Mouse (Mus musculus): ENCODE results near the gene Gm3625. TPM values are rescaled to one million over a fixed set of nuclear protein-coding genes. Genes with fewer than 3 reads are reported as not detected.

Gene Gm3625
- polyA plus RNA-seq, 1 experiment from 2014 or later = not detected

DNA sequence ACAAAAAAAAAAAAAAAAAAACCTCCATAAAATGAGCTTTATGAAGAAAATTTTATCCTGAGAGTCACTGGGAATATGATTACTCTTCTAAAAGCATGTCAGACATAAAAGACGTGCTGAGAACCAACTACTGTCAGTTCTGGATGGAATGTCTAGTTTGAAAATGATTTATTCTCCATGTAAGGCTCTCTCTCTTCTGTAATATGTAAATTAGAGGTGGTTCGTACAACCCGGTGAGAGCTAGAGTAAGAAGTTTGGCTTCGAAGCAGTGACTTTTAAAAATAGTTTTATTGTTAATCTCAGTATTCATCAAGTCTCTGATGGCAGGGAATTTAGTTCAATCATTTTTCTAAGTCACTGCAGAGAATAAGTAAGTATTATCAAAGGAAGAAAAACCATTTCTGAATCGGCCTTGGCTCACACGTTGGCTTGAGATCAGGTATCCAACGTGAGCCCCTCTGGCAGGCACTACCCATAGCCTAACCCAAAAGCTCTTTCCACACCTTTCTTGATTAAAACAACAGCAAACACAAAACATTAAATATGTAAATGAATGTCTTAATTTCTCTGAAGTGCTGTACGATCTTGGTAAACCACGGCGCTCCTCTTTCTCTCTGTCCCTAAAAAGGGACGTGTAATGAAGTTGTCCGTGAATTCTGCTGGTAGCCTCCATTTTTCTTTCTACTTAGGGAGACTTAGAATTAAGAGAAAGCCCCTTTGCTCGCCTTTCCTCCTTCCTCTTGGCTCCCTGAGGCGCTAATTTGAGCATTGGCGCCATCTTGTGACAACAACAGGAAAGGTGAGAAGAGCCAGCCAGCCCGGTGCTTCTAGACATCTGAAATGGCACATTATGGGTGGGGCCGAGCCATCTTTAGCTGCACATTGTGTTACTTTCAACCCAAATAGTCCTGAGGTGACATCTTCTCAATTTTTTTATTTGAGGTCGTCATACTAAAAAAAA lies 44.4 kb downstream of the Gm3625 start:
- Histone ChIP-seq H3K4me3 (peak overlapping the region; percentile 14; the same call in 1 of the 2 replicates), H3K27me3 (replicated peaks; ENCODE audit: low read depth, poor library complexity, severe bottlenecking) (no peaks in the 10 kb centered on the region), H3K36me3 (replicated peaks) (no peaks in the 10 kb centered on the region), H3K9me3 (no peaks in the 10 kb centered on the region), H3K27ac (replicated peaks) (no peak overlapping the region), H3K4me1 (0 out of 2 replicates have a peak, but pooled peaks cover 4% of the 10 kb centered on the region)
- WGBS = 27% methylated on average over 18 of the region's 18 CpGs
- DNase-seq (ENCODE audit: low spot score) = peak; percentile 79

DNA sequence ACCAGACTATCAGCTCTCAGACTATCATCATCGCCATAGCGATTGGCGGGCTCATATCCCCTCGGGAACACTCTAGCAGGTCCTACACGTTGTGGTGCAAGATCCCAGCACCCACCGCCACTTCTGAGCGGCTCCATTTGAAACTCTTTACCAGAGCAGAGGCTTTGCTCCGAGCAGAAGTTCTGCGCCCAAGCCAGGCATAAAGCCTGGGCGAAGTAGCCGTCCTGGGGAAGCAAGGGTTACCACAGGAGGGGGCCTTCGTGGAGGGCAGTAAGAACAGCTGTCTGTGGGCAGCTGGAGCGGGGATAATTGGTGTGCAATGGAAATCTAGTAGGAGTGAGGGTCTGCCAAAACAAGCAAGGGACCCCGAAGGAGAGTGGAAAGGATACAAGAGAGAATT lies 45.2 kb downstream of the Gm3625 start:
- Histone ChIP-seq H3K27ac (replicated peaks) (no peak overlapping the region), H3K4me1 (0 out of 2 replicates have a peak, but pooled peaks cover 4% of the 10 kb centered on the region), H3K36me3 (replicated peaks) (no peaks in the 10 kb centered on the region), H3K4me3 (no peak overlapping the region), H3K27me3 (replicated peaks; ENCODE audit: low read depth, poor library complexity, severe bottlenecking) (no peaks in the 10 kb centered on the region), H3K9me3 (no peaks in the 10 kb centered on the region)
- WGBS = 70% methylated on average over 14 of the region's 14 CpGs
- peak; percentile 17 for DNase-seq (ENCODE audit: low spot score)

DNA sequence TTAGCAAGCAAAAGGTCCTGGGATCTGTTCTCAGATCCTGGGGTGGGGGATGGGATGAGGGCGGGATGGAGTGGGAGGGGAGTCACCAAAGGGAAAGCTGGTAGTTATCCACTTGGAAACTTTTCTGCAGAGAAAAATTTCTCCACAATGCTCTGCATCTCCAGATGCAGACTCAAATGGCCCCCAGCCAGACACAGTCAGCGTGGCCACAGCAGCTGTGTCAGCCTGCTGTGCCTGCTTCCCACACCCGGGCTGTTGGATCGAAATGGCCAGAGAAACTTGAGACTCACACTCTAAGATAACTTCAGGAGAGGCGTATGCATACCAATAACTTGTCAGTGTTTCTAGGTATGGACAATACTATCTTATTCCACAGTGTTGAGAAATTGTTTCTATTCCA lies 46.2 kb downstream of the Gm3625 start:
- H3K9me3 ChIP-seq = no peaks in the 10 kb centered on the region
- H3K27me3 ChIP-seq (replicated peaks; ENCODE audit: low read depth, poor library complexity, severe bottlenecking) = no peaks in the 10 kb centered on the region
- DNase-seq (ENCODE audit: low spot score) = no peak
- 0 out of 2 replicates have a peak, but pooled peaks cover 4% of the 10 kb centered on the region for H3K4me1 ChIP-seq
- H3K36me3 ChIP-seq (replicated peaks) = no peaks in the 10 kb centered on the region
- H3K27ac ChIP-seq (replicated peaks) = no peak overlapping the region
- 71% methylated on average over 5 of the region's 5 CpGs for WGBS
- H3K4me3 ChIP-seq = no peak overlapping the region

DNA sequence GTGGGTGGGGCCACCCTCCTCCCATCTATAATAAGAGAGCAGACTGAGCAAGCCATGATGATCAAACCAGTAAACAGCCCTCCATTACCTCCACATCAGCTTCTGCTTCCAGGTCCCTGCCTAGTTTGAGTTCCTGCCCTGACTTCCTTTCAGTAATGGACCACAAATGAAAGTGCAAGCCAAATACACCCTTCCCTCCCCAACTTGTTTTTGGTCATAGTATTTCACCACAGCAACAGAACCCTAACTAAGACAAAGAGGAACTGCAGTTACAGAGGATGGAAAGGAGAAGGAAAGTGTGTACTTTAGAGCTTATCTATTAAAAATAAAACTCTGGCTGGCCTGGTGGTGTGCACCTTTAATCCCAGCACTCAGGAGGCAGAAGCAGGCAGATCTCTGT lies 47.3 kb downstream of the Gm3625 start:
- H3K36me3 ChIP-seq (replicated peaks) = no peaks in the 10 kb centered on the region
- H3K27me3 ChIP-seq (replicated peaks; ENCODE audit: low read depth, poor library complexity, severe bottlenecking) = no peaks in the 10 kb centered on the region
- H3K9me3 ChIP-seq = no peaks in the 10 kb centered on the region
- H3K4me1 ChIP-seq = 0 out of 2 replicates have a peak, but pooled peaks cover 4% of the 10 kb centered on the region
- no peak for DNase-seq (ENCODE audit: low spot score)
- no peak overlapping the region for H3K27ac ChIP-seq (replicated peaks)
- no peak overlapping the region for H3K4me3 ChIP-seq

DNA sequence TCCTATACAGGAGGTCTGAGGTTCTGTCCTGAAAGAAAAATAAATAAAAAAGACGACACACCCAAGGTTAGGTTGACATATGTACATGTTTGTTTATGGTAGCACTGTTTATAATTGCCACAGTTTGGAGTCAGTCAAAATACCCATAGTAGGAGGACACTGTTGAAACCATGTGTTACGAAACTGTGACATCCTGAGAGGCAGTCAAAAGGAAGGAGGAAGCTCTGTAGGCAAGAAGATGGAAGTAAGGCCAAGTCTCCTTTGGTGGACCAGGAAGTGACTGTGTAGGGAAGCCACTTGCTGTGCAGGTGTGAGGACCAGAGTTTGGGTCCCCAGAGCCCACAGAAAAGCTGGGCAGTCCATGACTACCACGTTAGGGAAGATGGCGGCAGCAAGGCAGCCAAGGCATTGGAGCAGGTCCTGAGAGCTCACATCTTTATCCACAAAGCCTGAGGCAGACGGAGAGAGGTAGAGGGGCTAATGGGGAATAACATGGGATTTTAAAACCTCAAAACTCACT lies 48.3 kb downstream of the Gm3625 start:
- Histone ChIP-seq H3K27ac (replicated peaks) (no peak overlapping the region), H3K9me3 (no peaks in the 10 kb centered on the region), H3K27me3 (replicated peaks; ENCODE audit: low read depth, poor library complexity, severe bottlenecking) (no peaks in the 10 kb centered on the region), H3K4me1 (0 out of 2 replicates have a peak, but pooled peaks cover 4% of the 10 kb centered on the region), H3K4me3 (no peak overlapping the region), H3K36me3 (replicated peaks) (no peaks in the 10 kb centered on the region)
- no peak for DNase-seq (ENCODE audit: low spot score)
- 89% methylated on average over 5 of the region's 5 CpGs for WGBS

Other genes with a start within 250 kb of the Gm3625 start
- gene Ncoa1, start 115.7 kb downstream of the Gm3625 start, polyA plus RNA-seq (2016; fragmentation: Nextera tagmentation; extraction: Ambion mirVana) = 2.4 and 2.7 TPM in 2 replicates
- gene Itsn2, start 289 bp downstream of the Gm3625 start, polyA plus RNA-seq (2016; fragmentation: Nextera tagmentation; extraction: Ambion mirVana) = 17.6 and 17.9 TPM in 2 replicates
- 0.33 and 0.45 TPM in 2 replicates for gene Fam228a, start 145.5 kb upstream of the Gm3625 start, polyA plus RNA-seq (2016; fragmentation: Nextera tagmentation; extraction: Ambion mirVana)
- gene Pfn4, start 176.1 kb upstream of the Gm3625 start, polyA plus RNA-seq (2016; fragmentation: Nextera tagmentation; extraction: Ambion mirVana) = 2.2 and 2.4 TPM in 2 replicates
- gene Fam228b, start 176.3 kb upstream of the Gm3625 start, polyA plus RNA-seq (2016; fragmentation: Nextera tagmentation; extraction: Ambion mirVana) = 1.4 and 2.4 TPM in 2 replicates
- 299 and 302 TPM in 2 replicates for gene Sf3b6, start 224.6 kb upstream of the Gm3625 start, polyA plus RNA-seq (2016; fragmentation: Nextera tagmentation; extraction: Ambion mirVana)
- gene Fkbp1b, start 248.7 kb upstream of the Gm3625 start, polyA plus RNA-seq (2016; fragmentation: Nextera tagmentation; extraction: Ambion mirVana) = 6.4 and 9.7 TPM in 2 replicates